Mouse (Mus musculus) mesoderm, embryonic 11.5 days (tissue): ENCODE results near the gene Uroc1.

ENCODE experiments used
- DNase-seq: peaks from one replicate; pipeline ENCODE4 v3.0.0-alpha.2; 2012; ENCODE audit warnings: low read depth, low spot score

Uroc1 gene

GRCm38 (mm10) chr6:90332561-90333425 lies at the start of gene Uroc1:
Gene Uroc1, plus strand, starts transcription at chr6:90333284.
- DNase-seq = no peak

DNA sequence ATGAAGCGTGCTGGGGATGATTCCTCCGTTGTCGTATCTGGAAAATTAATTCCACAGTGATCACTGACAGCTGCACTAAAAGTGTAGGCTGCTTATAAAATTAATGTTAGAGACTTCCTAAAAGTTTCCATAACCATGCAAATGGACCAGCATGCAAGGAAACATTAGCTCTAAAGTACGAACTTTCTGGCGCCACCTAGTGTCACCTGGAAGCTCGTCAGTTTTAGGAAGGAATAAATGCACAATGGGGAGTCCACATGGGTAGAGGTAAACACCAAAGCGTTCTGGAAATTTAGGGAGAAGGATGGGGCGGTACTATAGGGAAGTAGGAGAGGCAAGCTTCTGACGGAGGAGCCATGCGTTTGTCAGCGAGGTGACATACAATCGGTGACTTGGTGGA lies 44.8 kb upstream of the Uroc1 start:
- DNase-seq = peak; percentile 10

DNA sequence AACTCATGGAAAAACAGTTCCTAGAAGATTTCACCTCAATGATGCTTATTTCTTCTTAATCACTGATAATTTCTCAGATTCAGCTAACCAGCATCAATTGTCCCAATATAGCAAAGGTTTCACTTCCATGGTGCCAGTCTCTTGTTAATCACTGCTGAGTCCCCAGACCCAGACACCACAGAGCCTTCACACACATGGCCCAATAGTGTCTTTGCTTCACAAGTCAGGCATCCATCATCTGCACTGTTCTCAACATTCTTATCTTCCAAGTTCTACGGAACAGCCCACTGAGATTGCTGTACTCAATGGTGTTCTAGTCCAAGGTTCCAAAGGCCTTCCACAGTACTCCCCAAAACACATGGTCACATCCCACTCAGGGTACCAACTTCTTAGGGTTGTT lies 32.2 kb upstream of the Uroc1 start, which contains the start of gene BC048671:
BC048671 (plus strand) TSS at position 301 of the 400 bp plus-strand sequence.
- no peak for DNase-seq

GRCm38 (mm10) chr6:90306315-90306975 lies 26.6 kb upstream of the Uroc1 start:
- DNase-seq = no peak

DNA sequence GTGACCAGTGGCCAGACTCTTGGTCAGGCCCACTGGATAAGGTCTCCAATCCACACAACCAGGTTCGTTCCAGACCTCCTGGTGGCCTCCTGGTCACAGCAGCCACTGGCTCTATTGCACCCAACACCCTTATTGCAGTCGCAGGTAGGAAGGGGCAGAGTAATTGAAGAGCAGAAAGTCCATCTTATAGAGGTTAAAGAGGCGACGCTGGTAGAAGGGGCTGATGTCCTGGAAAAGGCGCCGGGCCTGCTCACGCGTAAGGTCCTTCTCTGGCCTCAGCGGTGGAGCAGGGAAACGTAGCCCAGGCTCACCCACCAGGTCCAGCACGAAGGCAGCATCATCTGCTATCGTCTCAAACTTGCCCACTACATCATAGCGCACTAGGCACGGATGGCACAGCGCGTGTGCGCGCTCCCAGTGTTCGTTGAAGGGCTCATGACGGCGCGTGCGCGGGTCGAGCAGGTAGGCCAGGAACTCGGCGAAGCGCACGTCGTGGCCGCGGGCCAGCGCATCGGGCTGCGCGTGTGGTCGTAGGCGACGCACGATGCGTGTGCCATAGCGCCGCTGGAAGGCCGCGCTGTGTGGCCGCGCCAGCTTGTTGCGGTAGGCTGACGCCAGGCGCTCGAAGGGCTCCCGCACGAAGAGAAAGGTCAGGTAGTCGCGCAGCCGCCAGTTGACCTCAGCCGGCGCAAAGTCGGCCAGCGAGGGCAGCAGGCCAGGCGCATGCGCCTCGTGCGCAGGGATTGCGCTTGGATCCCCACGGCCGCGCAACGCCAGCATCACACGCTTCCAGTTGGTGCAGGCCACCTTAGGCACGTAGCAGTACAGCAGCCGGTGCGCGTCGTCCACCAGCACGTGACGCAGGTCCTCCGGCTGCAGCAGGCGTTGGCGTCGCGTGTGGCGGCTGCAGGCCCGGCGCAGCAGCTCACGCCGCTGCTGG lies 24.0 kb upstream of the Uroc1 start:
- DNase-seq = no peak

- DNase-seq = no peak
Measured at GRCm38 (mm10) chr6:90315961-90316360, 17.1 kb upstream of the Uroc1 start.

- no peak for DNase-seq
Measured at GRCm38 (mm10) chr6:90317510-90318258, 15.4 kb upstream of the Uroc1 start.

DNA sequence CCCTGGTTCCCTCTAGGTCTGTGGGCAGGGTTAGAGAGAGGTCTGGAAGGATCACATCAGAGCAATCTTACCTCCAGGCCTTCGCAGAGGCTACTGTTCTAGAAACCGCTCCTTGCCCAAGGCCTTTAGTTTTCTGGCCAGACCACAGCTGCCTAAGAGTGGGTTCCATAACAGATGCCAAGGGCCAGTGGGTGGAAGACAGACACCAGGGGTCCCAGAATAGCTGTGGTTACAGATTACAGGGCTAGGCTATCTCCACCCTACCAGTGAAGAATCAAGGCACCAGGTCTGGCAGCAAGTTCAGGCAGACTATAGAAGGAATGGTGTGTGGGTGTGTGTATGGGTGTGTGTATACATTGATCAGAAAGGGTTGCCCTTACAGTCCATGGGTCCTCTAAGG lies 14.1 kb upstream of the Uroc1 start:
- DNase-seq = no peak

DNA sequence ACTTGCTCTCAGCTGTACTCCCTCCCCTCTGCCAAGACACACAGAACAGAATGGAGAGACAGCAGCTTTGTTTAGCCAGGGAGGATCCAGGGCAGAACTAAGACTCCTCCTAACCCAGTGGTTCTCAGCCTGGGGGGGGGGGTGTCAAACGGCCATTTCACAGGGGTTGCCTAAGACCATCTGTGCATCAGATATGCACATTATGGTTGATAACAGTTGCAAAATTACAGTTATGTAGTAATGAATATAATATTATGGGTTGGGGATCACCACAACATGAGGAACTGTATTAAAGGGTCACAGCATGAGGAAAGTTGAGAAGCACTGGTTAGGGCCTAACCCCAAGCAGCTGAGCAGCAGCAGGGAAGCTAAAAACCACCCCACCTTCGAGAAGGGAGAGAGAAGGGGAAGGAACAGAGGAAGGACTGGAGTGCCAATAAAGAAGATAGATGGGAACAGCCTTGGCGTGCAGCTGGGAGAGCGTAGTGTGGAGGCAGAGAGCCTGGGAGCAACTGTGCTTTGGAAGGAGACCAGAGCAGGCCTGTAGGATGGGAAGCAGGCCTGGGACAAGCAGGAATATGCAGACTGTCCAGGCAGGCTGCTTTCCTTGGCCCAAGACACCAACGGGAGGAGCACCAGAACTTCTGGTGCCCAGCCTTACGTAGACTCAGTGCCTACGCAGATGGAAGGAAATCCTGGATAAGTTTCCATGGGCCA lies 13.5 kb upstream of the Uroc1 start:
- no peak for DNase-seq

GRCm38 (mm10) chr6:90320429-90320828 lies 12.7 kb upstream of the Uroc1 start:
- DNase-seq = no peak

GRCm38 (mm10) chr6:90321811-90322210 lies 11.3 kb upstream of the Uroc1 start:
- no peak for DNase-seq

- no peak for DNase-seq
Measured at GRCm38 (mm10) chr6:90324026-90324425, 9.1 kb upstream of the Uroc1 start.

GRCm38 (mm10) chr6:90324463-90324862 lies 8.6 kb upstream of the Uroc1 start:
- no peak for DNase-seq

DNA sequence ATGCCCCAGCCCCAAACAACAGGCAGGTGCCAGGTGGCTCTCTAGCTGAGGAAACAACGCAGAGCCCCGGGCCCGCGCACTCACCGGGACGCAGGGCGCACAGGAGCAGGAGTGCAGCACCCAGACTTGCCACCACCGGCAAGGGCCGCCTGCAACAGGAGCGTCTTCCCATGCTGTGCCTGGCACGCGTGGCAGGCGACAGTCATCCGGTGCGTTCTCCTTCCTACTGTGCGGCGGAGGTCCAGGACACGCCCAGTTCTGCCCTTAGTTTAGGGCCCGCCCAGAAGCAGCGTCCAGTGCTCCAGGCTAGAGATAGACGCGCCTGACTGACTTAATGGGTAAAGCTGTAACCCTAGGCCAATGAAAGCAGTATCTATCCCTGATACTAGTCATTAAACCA lies 8.1 kb upstream of the Uroc1 start, which contains the start of gene Chst13:
Chst13 (minus strand) TSS at position 195 of the 400 bp plus-strand sequence.
- peak; percentile 34 for DNase-seq

- peak; percentile 28 for DNase-seq
Measured at GRCm38 (mm10) chr6:90327670-90328069, 5.4 kb upstream of the Uroc1 start.

DNA sequence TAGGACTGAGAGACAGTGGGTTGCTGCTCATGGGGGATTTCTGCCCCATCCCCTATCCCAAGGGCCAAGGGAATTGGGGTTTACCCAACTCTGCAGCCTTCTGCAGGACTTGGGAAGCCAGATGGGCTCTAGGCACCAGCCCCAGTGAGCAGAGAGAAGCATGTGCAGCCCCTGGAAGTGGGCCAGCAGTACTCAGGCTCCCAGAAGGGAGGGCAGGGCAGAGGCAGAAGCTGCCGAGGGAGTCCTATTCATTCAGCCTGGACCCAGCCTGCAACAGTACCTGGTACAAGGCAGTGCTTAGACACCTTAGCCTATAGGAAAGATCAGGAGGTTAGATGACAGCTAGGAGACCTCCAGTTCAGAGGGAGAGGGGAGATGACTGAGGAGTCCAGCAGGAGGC lies 3.1 kb upstream of the Uroc1 start:
- DNase-seq = no peak

- no peak for DNase-seq
Measured at GRCm38 (mm10) chr6:90334244-90334643, 1.2 kb downstream of the Uroc1 start.

DNA sequence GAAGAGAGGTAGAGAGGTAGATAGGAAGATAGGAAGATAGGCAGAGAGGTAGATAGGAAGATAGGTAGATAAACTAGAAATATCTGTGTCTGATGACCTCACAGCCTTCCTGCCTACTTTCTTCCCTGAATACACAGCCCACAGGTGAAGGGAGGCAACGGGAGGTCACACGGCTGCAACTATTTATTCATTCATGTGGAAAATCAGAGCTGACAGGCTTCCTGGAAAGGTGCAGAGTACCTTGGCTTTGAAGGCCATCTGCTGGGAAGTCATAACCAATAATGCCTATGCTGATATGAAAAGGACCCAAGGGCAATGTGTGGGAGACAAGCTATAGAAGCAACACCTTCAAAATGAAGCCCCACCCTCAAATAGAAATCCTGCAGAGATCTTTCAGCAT lies 9.3 kb downstream of the Uroc1 start:
- no peak for DNase-seq

DNA sequence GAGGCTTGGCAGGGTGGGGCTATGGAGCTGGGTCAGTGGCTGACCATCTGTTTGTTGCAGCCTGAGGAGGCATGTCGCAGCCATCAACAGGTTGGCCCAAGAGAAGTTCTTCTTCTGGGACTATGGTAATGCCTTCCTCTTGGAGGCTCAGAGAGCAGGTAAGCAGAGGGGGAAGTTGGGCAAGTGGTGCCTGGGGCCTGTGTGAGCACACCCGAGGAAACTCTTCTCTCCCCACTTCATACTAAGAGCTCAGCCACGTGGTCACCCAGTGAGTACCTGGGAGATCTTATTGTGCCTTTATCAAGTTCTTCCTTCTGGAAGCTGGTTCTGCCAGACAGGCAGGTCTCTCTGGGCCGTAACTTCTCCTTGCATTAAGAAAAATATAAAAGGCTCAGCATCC lies 14.1 kb downstream of the Uroc1 start:
- no peak for DNase-seq

DNA sequence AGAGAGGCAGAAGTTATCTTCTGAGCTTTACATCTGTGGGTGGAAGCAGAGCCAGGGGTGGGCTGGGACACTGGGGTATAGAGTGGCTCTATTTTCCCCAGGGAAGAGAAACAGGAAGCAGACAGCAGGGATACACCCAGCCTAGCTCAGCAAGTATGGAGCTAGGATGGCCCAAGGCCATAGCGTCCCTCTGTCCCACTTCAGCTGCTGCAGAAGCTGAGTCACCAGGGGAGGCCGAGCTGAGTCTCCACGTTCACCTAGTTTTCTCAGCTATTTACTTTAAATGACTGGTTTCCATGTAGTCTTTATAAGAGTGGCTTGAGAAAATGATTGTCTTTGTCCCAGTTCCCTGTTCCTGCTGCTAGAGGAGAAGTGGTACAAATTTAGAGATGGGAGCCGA lies 15.4 kb downstream of the Uroc1 start:
- DNase-seq = no peak
